Mouse (Mus musculus) mesoderm, embryonic 11.5 days (tissue): Measurements from ENCODE around the gene Gpbp1.
A peak's percentile ranks its signal among the peaks of the same experiment; 100 is the strongest.

ENCODE experiments used
- DNase-seq: peaks from one replicate; pipeline ENCODE4 v3.0.0-alpha.2; 2012; ENCODE audit warnings: low read depth, low spot score

Gene Gpbp1

DNA sequence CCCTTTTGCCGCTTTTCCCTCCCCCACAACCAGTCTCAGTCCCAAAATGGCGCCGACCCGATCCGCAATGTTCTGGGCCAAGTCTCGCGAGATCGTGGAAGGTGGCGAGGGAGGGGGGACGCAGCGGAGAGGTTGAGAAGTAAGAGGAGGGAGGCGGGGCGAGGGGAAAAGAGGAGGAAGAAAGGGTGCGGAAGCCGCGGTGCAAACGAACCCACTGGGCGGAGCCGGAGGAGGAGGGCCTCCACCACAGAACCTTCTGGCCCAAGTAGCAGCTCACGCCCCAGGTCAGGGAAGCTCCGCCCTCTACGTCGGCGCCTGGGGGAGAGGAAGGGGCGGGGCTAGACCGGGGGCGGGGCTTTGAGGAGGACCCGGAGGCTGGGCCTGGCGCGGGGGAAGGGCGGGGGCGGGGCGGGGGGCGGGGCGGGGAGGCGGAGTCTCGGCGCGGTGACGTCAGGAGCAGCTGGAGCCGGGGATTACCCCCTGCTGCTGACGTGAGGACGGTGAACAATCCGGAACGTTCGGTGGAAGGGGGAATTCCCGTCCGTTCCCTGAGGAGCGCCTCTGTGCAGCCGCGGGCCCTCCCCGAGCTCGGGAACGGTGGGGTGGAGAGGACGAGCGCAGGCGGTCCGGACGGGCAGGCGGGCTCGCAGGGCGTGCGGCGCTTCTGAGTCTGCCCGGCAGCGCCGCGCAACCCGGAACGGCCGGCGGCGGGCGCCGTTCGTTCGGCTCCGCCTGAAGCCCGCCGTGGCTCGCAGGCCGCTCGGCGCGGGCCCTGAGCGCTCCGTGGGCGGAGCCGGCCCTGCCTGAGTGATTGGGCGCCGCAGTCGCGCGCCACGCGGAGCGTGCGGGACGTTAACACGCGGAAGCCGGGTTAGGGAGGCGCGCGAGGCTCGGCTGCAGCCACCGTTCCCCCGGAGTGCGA, at the start of gene Gpbp1:
TSS of gene Gpbp1 (minus strand) at position 310 of the 922 bp plus-strand sequence.
- peak; percentile 99 for DNase-seq

DNA sequence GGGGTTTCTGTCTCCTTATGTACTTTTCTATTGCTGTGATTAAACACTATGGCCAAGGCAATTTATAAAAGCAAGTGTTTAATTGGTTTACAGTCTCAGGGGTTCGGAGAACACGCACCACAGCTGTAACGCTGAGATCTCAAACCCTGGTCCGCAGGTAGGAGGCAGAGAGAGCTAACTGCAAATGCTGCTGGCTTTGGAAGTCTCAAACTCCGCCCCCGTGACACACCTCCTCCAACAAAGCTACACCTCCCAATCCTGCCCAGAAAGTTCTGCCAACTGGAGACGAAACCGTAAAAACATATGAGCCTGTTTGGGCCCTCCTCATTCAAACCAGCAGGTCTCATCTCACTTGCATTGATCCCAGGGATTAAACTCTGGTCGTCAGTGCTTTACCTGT, 47.8 kb upstream of the Gpbp1 start:
- DNase-seq, result no peak

DNA sequence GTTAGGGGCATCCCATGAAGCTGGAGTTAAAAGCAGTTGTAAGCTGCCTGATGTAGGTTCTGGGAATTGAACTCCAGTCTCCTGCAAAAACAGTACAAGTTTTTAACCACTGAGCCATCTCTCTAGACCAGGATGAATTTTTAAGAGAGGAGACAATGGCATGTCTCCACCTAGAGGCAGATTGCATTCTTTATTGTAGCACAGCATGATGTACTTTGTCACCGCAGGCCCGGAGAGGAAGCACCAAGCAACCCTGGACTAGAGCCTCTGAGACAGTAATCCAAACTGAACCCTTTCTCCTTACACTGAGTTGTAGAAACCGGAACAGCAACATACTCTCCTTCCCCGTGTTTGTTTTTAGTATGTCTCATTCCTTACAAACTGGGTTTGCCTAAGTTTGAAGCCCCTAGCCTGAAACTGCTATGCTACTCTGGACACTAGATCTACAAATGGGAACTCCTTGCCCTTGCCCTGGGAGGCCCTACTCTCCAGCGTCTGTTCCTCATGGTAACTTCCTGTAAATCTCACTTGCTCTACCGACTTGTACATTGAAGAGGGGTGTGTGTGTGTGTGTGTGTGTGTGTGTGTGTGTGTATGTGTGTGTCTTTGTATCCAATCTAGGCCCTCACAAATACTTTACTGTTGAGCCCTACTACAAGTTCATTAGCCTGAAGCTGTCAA, 46.4 kb upstream of the Gpbp1 start:
- DNase-seq, result no peak

DNA sequence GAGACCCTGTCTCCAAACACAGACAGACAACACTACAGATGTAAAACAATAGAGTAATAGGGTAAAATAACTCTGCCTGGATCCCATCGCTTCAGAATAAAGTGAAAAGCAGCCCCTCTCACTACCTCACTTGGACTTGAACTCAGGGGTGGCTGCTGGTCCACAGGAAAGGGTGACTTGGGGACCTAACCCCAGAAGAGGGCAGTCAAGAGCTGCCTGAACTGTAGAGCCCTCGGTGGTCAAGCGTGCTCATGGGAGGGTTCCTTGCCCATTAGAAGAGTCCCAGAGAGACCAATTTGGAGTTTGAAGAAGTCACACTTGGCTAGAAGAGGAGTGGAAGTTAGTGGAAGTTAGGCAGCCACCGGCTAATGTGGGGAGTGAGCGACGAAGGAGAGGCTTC, 44.2 kb upstream of the Gpbp1 start:
- peak; percentile 23 for DNase-seq

DNA sequence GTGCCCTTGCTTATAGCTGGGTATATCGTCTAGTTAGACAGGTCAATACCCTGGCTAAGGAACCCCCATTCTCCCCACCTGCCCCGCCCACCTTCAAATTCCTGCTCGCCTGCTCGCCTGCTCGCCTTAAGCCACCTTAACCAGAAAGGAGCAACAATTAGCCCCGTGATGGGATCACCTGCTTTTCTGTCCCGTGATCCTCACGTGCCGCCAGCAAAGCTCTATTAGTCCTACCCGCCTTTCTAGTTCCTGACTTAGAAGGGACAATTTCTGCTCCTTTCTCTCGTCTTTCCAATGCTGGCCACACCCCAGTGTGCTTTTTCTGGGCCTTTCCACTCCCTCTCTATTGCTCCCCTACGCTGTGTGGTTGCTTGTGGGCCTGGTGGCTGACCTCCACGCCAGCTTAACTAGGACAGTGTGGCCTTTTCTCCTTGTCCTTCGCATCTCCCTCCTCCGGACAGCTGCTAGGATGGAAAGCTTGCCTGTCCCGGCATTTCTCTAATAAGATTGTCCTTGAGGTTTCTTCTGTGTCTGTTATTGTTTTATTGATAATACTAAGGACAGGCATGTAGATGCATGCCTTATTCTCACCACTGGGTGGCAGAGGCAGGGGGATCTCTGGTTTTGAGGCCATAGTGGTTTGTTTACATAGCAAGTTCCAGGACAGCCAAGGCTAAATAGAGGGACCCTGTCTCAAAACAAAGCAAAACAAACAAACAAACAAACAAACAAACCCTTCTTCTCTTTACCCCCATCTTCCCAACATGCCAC, 42.5 kb upstream of the Gpbp1 start:
- DNase-seq, result no peak

DNA sequence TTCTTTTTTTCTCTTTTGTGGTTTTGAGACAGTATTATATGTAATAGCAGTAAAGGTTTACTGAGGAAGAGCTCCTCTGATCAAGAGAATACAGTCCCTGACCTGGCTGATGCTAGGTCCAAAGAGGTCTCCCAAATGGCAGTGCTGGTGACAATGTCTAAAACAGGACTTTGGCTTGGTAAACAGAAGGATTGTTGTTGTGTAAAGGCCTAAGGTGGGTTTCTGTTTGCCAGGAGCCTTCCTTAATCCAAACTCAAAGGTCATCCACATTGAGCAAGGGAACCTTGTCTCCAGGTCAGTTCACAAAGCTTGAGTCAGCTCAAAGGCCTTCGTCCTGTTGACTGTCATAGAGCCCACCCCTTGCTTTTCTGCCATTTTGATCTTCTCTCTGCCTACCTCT, 41.8 kb upstream of the Gpbp1 start:
- DNase-seq, result no peak

DNA sequence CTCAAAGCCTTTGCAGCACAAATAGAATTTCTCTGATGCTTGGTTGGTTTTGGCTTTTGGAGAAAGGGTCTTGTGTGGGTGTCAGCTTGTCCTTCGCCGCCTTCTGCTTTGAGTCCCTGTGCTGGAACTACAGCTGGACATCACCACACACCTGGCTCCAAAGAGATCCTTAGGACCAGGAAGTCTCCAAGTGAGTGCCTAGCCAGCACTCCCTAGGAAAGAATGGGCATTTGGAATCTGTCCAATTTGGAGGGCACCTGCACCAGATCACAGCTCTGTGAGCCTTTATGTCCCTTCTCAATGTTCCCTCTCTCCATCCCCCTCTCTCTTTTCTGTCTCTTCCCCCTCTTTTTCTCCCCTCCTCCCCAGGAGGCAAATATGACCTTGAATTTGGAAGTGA, 34.4 kb upstream of the Gpbp1 start:
- no peak for DNase-seq

DNA sequence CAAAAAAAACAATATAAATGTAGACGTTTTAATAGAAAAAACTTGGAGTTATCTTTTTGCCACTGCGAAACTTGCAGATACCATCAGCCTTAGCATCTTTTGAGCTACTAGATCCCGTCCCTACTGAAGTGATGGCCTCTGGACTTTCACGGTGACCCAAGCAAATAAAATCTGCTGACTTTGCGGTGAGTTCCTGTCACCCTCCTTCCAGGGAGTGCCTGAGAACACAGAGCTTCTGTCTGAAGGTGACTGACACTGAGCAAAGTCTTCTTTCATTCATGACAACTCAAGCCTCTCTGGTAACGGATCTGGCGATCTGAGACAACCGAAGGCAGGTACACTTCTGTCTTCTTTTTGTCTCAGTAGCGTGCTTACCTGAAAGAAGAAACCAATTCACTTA, 32.4 kb upstream of the Gpbp1 start:
- no peak for DNase-seq

DNA sequence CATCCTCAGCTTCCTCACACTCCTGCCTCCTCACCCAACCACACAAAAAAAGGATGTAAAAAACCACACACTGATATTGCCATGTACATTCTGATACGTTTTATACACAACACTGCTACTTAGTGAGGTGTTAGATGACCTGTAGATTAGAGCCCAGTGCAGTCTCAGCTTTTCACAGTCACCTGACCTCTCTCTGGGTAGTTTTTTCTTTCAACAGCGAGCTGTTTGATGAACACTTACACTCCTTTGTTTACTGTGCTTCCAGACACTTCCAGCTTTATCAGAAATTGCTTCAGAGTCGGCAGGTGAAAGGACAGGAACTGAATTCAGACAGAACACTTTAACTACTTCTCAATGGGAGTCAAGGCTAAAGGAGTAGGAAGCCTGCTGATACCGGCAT, 30.5 kb upstream of the Gpbp1 start:
- DNase-seq, result no peak

DNA sequence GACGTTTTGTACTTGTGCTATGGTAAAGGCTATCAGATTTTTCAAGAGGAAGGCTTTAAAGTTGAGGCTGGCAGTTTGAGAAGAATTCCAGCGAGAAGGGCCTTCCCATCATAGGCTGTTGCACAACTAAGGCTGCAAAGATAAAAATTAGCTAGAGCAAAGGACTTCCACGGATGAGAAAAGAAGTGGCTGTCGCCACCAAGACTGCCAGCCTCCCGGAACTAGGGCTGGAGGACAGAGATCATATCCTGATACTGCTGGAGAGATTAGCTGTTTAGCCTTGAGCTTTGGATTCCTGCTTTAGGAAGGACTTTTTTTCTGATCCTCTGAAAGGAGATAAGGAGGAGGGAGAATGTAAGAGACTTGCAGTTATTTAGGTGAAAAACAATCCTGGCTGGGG, 28.4 kb upstream of the Gpbp1 start:
- DNase-seq, result no peak

DNA sequence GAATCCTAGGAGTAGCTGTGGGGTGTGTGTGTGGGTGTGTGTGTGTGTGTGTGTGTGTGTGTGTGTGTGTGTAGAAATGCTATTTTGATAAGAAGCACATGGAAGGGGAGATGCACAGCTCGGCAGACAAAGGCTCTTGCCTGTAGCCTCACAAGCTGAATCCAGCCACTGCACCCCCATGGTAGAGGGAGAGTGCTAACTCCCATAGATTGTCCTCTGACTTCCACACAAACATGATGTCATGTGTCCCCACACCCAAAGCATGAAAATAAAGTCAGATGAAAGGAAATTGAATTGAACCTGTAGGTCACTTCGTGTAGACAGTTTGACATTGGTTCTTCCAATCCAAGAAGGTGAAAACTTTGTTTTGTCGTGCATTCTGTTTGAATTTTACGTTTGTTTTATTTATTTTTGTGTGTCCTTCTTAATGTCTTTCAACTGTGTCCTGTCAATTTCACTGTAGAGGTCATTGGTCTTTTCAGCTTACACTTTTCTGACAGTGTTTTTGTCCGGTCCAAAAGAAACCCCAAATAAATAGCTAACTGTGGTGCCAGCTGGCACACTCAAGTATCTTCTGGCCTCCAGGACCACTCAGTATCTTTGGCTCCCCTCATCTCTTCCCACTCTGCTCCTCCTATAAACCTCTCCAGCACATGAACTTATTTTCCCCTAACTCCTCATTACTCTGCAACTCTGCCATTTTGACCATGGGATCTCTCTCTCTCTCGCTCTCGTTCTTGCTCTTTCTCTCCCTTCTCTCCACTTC, 26.7 kb upstream of the Gpbp1 start:
- DNase-seq, result no peak

DNA sequence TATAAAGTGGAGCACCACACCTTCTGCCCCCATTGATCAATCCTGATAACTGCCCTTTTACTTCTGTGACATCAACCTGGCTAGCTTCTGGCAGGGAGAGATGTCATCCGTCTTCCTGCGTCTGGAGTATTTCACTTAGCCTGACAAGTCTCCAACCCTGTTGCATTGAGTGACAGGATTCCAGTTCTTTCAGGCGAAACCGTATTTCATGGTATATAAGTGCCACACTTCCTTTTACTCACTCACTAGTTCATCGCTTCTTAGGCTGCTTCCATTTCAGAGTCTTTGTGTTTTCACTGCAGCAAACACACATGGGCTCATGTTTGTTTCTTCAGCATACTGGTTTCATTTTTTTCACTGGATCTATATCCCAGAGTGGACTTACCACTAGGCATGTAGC, 19.5 kb upstream of the Gpbp1 start:
- DNase-seq, result no peak

DNA sequence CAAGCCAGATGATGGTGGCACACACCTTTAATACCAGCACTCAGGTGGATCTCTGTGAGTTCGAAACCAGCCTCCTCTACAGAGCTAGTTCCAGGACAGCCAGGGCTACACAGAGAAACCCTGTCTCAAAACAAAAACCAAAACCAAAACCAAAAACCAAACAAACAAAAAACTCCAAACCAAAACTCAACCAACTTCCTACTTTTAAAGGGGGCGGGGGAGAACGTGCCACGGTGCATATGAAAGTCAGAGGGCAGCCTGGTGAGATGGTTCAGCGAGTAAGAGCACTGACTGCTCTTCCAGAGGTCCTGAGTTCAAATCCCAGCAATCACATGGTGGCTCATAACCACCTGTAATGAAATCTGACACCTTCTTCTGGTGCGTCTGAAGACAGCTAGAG, 18.7 kb upstream of the Gpbp1 start:
- no peak for DNase-seq

DNA sequence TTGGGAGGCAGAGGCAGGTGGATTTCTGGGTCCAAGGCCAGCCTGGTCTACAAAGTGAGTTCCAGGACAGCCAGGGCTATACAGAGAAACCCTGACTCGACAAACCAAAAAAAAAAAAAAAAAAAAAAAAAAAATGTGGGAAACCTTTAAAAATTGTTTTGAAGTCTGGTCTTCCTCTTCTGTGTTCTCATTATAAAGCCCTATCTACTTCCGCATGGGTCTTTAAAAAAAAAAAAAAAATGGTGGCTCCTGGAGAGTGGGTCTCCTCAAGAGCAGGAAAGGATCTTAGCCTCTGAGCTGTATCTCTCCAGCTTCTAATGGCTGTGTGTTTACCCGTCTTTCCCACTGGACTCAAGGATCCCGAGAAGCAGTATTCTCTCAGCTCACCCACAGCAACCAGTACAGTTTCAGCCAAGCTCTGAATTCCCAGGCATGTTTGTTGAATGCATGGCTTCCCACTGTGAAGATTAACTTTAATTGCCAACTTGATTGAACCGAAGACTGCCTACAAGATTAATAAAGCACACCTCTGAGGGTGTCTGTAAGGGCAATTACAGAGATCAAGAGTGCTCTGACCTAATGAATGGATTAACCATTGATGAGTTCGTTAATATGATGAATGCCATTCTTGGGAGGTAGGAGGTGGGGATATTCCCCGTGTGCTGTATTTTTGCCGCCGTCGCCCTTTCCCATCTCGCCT, 4.6 kb upstream of the Gpbp1 start:
- no peak for DNase-seq

DNA sequence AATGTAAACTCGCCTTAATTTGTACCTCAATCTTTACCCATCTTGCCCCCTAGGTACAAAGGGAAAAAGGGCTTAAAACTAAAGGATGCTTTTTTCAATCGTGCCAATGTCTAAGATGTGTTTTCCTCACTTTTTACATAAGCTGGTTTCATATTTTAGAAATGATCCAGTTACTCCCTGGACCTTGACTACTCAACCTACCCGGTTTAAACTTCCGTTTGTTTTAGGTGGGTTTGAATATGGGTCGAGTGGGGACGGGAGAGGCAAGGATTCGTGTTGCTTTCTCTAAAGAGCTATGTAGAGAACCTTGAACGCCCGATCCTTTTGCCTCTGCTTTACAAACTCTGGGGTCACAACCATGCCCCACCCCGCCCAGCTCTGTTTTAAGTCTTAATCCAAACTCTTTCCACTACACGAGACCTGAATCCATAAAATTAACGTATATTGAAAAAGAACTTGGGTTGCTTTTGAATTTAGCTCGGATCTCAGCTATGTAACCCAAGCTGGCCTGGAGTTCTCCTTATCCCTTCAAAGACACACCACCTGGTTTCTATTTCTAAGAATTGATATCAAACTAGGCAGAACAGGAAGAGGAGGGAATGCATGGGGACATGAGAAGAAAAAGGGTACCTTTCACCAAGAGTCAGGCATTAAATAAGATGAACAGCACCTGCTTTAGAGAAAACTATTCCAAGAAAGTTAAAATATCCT, 1.3 kb upstream of the Gpbp1 start:
- no peak for DNase-seq

DNA sequence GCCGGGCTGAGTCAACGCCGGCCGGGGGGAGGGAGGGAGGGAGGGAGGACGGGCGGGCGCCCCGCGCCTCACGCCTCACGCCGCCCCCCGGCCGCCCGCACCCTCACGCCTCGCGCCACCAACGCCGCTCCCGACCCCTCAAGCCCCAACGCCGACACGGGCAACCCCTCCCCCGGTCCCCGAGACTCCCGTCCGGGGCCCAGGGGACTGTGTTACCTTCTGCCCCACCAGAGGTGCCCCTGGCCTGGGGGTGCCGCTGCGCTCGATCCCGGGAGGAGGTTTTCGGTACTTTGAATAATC, 459 bp downstream of the Gpbp1 start:
- DNase-seq, result no peak

DNA sequence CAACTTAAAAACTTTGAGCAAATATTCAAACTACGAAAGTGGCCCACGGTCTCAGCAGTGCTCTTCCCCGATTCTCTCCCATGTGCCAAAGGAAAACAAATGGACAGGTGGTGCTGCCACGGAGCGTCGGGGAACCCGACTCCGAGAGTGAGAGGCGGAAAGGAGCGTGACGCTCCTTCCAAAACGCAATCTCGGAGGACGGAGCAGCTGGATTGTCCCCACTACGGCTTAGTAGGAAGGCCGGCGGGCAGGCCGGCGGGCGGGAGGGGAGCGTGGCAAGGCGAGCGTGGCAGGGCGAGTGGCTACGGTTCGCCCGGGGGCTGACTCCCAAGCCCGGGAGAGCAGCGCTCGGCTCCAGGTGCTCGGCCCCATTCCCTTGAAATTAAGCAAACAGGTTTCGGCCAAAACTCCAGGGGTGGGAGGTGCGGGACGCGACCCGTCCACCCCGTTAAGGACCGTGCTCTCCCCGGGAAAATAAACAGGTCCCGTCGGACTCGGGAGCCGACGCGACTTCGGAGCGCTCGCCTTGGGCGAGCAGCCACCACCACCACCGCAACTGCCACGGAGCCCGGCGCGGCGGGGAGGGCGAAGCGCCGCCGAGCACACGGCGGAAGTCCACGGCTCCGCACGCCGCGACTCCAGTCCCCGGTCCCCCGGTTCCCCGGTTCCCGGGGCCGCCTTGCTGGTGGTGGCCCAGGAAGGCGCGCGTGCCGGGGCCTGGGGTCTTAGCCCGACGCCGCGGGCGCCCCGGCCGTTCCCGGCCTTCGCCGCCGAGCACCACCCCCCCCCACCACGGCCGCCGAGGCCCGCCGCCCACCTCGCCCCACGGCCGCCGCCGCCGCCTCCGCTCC, 1.0 kb downstream of the Gpbp1 start:
- peak; percentile 60 for DNase-seq

DNA sequence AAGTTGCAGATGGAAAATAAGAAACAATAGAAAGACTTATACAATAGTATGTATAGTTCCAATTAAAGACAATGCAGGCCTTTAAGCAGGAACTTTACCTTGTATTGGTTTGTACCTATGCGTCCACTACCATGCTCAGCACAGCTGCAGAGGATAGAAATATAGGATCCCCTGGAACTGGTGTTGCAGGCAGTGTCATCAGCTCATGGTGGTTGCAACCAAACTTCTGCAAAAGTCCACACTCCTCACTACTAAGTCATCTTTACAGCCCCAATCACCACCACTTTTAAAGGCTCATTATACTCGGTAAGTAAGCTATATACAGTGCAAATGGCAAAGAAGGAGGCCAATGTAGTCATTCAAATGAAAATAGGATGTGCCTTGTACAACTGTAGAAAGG, 12.2 kb downstream of the Gpbp1 start:
- DNase-seq, result no peak

DNA sequence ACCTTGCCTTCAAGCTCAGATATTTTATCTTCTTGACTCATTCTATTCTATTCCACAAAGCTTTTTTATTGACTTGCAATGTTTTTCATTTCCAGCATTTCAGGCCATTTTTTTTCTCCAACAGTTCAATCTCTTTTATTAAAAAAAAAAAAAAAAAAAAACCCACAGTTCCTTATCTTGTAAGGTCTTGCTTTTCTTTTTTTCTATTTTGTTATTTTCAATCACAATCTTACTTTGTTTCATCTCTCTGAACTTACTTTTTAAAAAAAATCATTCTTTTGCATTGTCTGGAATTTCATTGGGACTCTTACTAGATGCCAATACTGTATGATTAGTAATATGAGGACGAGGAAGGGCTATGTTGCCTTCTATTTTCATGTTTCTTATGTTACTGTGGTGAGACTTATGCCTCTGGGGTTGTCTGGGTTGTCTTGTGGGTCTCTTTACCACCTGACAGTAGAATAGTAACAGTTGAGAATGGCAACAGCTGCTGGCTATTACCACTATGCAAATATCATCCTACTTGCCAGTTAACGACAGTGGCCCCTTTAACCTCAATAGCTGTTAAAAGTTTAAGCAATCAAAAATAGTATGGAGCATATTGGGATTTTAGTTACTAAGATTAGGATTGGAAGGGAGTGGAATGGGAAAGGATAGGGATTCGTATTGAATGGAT, 19.2 kb downstream of the Gpbp1 start:
- no peak for DNase-seq
